Mouse (Mus musculus): ENCODE results near the gene Degs1. TPM values are rescaled to one million over a fixed set of nuclear protein-coding genes. Genes with fewer than 3 reads are reported as not detected.

The Degs1 gene
- polyA plus RNA-seq (2012) = 21.7 and 26.3 TPM in 2 replicates

GRCm38 (mm10) chr1:182282091-182283075 is at the start of gene Degs1:
Gene Degs1 (minus strand): TSS chr1:182282804.

Other genes with a start within 250 kb of the Degs1 start
- gene Srp9, start 158.1 kb downstream of the Degs1 start, polyA plus RNA-seq (2012) = 53.3 and 59.9 TPM in 2 replicates
- not detected in 2 replicates for gene Vmn1r1, start 118.3 kb downstream of the Degs1 start, polyA plus RNA-seq (2012)
- gene Fbxo28, start 58.8 kb upstream of the Degs1 start, polyA plus RNA-seq (2012) = 16.8 and 28.2 TPM in 2 replicates
- gene Trp53bp2, start 126.4 kb upstream of the Degs1 start, polyA plus RNA-seq (2012) = 23.9 and 37.3 TPM in 2 replicates
- gene Capn2, start 234.8 kb upstream of the Degs1 start, polyA plus RNA-seq (2012) = 5.7 and 8.9 TPM in 2 replicates

Measured in megakaryocyte-erythroid progenitor cell, adult 5 weeks (primary cell).